Mouse (Mus musculus): ENCODE measurements at regions not wholly inside any gene's neighbourhood (a gene's known extent, or its start where the extent isn't known, plus 50 kb on each side); places are given as distances from the start of the nearest gene placed in this dataset.

- no peak for ATAC-seq (ENCODE audit: poor library complexity, severe bottlenecking)
Observed at GRCm38 (mm10) chr13:102627786-102628185, 65.6 kb upstream of the Cd180 start.

- ATAC-seq (ENCODE audit: poor library complexity, severe bottlenecking): no peak
Observed at GRCm38 (mm10) chr13:102629176-102629575, 64.2 kb upstream of the Cd180 start.

- ATAC-seq (ENCODE audit: poor library complexity, severe bottlenecking): no peak
Observed at GRCm38 (mm10) chr13:102634236-102634957, 59.0 kb upstream of the Cd180 start.

- no peak for ATAC-seq (ENCODE audit: poor library complexity, severe bottlenecking)
Observed at GRCm38 (mm10) chr13:102636032-102636431, 57.3 kb upstream of the Cd180 start.

GRCm38 (mm10) chr13:102637059-102637458, 56.3 kb upstream of the Cd180 start:
- ATAC-seq (ENCODE audit: poor library complexity, severe bottlenecking): no peak

GRCm38 (mm10) chr13:102639651-102640050, 53.7 kb upstream of the Cd180 start:
- ATAC-seq (ENCODE audit: poor library complexity, severe bottlenecking): no peak

GRCm38 (mm10) chr13:102640171-102640570, 53.2 kb upstream of the Cd180 start:
- no peak for ATAC-seq (ENCODE audit: poor library complexity, severe bottlenecking)
